Mouse (Mus musculus) heart, postnatal 0 days (tissue): ENCODE measurements around the gene Wdr66. TPM values are rescaled to one million over a fixed set of nuclear protein-coding genes. Genes with fewer than 3 reads are reported as not detected.

ENCODE experiments used
- ATAC-seq: fragments of 200-750 bp; cut with Nextera tagmentation; 2 replicates; pipeline ENCODE4 v1.8.0; 2017; ENCODE audit warnings: low read depth, moderate number of reproducible peaks, moderate library complexity; ENCODE audit not compliant: insufficient read depth
- DNase-seq: peaks from one replicate; pipeline ENCODE4 v3.0.0-alpha.2; 2016; ENCODE audit warnings: low spot score
- H3K27ac ChIP-seq: fragments of 300-500 bp; sonication (generic); 2 replicates; pipeline ENCODE4 v1.5.1; 2014; ENCODE audit warnings: low read depth, mild to moderate bottlenecking
- H3K27me3 ChIP-seq: fragments of 300-500 bp; sonication (generic); 2 replicates; pipeline ENCODE4 v1.6.1; 2014; ENCODE audit warnings: low read length, mixed read lengths; ENCODE audit not compliant: control insufficient read depth, insufficient read depth
- H3K36me3 ChIP-seq: fragments of 300-500 bp; sonication (generic); replicated peaks from 2 replicates; pipeline ENCODE4 v1.6.1; 2014; ENCODE audit warnings: low read length, mixed read lengths; ENCODE audit not compliant: control insufficient read depth, insufficient read depth
- H3K4me1 ChIP-seq: fragments of 300-500 bp; sonication (generic); 2 replicates; pipeline ENCODE4 v1.6.1; 2014; ENCODE audit warnings: antibody characterized with exemption; ENCODE audit not compliant: control insufficient read depth, insufficient read depth
- H3K4me2 ChIP-seq: fragments of 300-500 bp; sonication (generic); 2 replicates; pipeline ENCODE4 v1.6.1; 2014; ENCODE audit warnings: low read depth, mild to moderate bottlenecking, low read length, moderate library complexity
- H3K4me3 ChIP-seq: fragments of 300-500 bp; sonication (generic); 2 replicates; pipeline ENCODE4 v1.5.1; 2014; ENCODE audit warnings: low read depth, low read length
- H3K9ac ChIP-seq: fragments of 300-500 bp; sonication (generic); replicated peaks from 2 replicates; pipeline ENCODE4 v1.6.1; 2014; ENCODE audit warnings: low read depth, low read length, mixed read lengths
- H3K9me3 ChIP-seq: fragments of 300-500 bp; sonication (generic); replicated peaks from 2 replicates; pipeline ENCODE4 v1.6.1; 2016; ENCODE audit warnings: low read length; ENCODE audit not compliant: control insufficient read depth
- CTCF ChIP-seq: IDR thresholded peaks from 2 replicates; pipeline ENCODE4 v1.5.1; 2016; ENCODE audit warnings: antibody characterized with exemption, control low read depth, low read depth
- EP300 ChIP-seq: IDR thresholded peaks from 2 replicates; pipeline ENCODE4 v1.6.1; 2016; ENCODE audit warnings: antibody characterized with exemption, low read depth
- WGBS: fragments of 180-500 bp; shearing (Covaris S2); extraction: QIAGEN DNeasy Blood & Tissue Kit; methylation state at CpG from one replicate; pipeline ENCODE4 v1.1.7; 2014; 5-methylcytosine and 5-hydroxymethylcytosine counted together
- polyA plus RNA-seq: library from polyadenylated mRNA; unstranded; fragments of >200 nt; fragmentation: Nextera tagmentation; extraction: Ambion mirVana; gene quantifications from 2 replicates; pipeline ENCODE4 v1.2.1, GENCODE M21; 2015
- total RNA-seq: library from RNA; depleted of rRNA; stranded (reverse); fragments of >200 nt; gene quantifications from 2 replicates; pipeline ENCODE4 v1.2.3, GENCODE M21; 2014; ENCODE audit warnings: low replicate concordance

Wdr66 gene
- total and polyA plus RNA-seq, 2 experiments from 2014 or later, result 3.1 to 4.0 TPM

GRCm38 (mm10) chr5:123343707-123344627 lies 92.1 kb downstream of the Wdr66 start, which contains the start of gene Bcl7a:
Bcl7a (plus strand) TSS chr5:123343834.
- peak; percentile 26 for TF ChIP-seq CTCF
- no peak for TF ChIP-seq EP300
- H3K9me3 ChIP-seq, result no peaks in the 10 kb centered on the region
- ATAC-seq (peak; percentile 74), DNase-seq (peak; percentile 80)
- H3K36me3 ChIP-seq, result no peaks in the 10 kb centered on the region
- WGBS, result 1% methylated on average over 64 of the region's 69 CpGs
- peak within 1 kb of the TSS; percentile 89 for H3K9ac ChIP-seq
- peaks cover 12% of the 10 kb centered on the region for H3K4me1 ChIP-seq
- peak within 1 kb of the TSS; percentile 84 for H3K4me3 ChIP-seq
- peak within 1 kb of the TSS; percentile 97 for H3K27ac ChIP-seq
- H3K27me3 ChIP-seq, result no peaks in the 10 kb centered on the region
- H3K4me2 ChIP-seq, result peak within 1 kb of the TSS; percentile 93

- ATAC-seq, result peak; percentile 7
- no peaks in the 10 kb centered on the region for H3K9me3 ChIP-seq
- TF ChIP-seq EP300, result no peak
- TF ChIP-seq CTCF, result no peak
- peak overlapping the region; percentile 84 for H3K4me3 ChIP-seq
- H3K4me2 ChIP-seq, result peak overlapping the region; percentile 93
- H3K27me3 ChIP-seq, result no peaks in the 10 kb centered on the region
- WGBS, result 0% methylated on average over 45 of the region's 51 CpGs
- peaks cover 12% of the 10 kb centered on the region for H3K4me1 ChIP-seq
- H3K27ac ChIP-seq, result peak overlapping the region; percentile 97
- no peaks in the 10 kb centered on the region for H3K36me3 ChIP-seq
- DNase-seq, result no peak
- peak overlapping the region; percentile 89 for H3K9ac ChIP-seq
Observed at GRCm38 (mm10) chr5:123344628-123344962, 92.7 kb downstream of the Wdr66 start.

GRCm38 (mm10) chr5:123344963-123345852 lies 93.3 kb downstream of the Wdr66 start:
- TF ChIP-seq CTCF, result no peak
- no peak for TF ChIP-seq EP300
- DNase-seq, result peak; percentile 35
- no peaks in the 10 kb centered on the region for H3K27me3 ChIP-seq
- no peaks in the 10 kb centered on the region for H3K36me3 ChIP-seq
- H3K4me3 ChIP-seq, result peak overlapping the region; percentile 84
- peak; percentile 44 for ATAC-seq
- H3K27ac ChIP-seq, result peak overlapping the region; percentile 97
- WGBS, result under 1% methylated on average over 56 of the region's 87 CpGs
- peak overlapping the region; percentile 93 for H3K4me2 ChIP-seq
- H3K9ac ChIP-seq, result peak overlapping the region; percentile 89
- H3K4me1 ChIP-seq, result peaks cover 12% of the 10 kb centered on the region
- no peaks in the 10 kb centered on the region for H3K9me3 ChIP-seq

- Histone ChIP-seq H3K27me3 (no peaks in the 10 kb centered on the region), H3K9ac (peak overlapping the region; percentile 89), H3K4me3 (peak overlapping the region; percentile 84), H3K4me2 (peak overlapping the region; percentile 93), H3K4me1 (peaks cover 15% of the 10 kb centered on the region), H3K36me3 (no peaks in the 10 kb centered on the region), H3K27ac (peak overlapping the region; percentile 97), H3K9me3 (no peaks in the 10 kb centered on the region)
- DNase-seq, result peak; percentile 68
- TF ChIP-seq EP300, result no peak
- peak; percentile 45 for ATAC-seq
- WGBS, result 2% methylated on average over 22 of the region's 22 CpGs
Observed at GRCm38 (mm10) chr5:123345853-123346654, 94.2 kb downstream of the Wdr66 start.

- DNase-seq (no peak), ATAC-seq (no peak)
- H3K9me3 ChIP-seq, result no peaks in the 10 kb centered on the region
- WGBS, result 64% methylated on average over 7 of the region's 7 CpGs
- no peak for TF ChIP-seq CTCF
- H3K4me1 ChIP-seq, result peaks cover 16% of the 10 kb centered on the region
- H3K4me2 ChIP-seq, result peak overlapping the region; percentile 93
- peak overlapping the region; percentile 97 for H3K27ac ChIP-seq
- H3K36me3 ChIP-seq, result no peaks in the 10 kb centered on the region
- peak overlapping the region; percentile 84 for H3K4me3 ChIP-seq
- H3K9ac ChIP-seq, result peak overlapping the region; percentile 56
- no peaks in the 10 kb centered on the region for H3K27me3 ChIP-seq
Observed at GRCm38 (mm10) chr5:123346701-123347270, 94.9 kb downstream of the Wdr66 start.
